Mouse (Mus musculus) forelimb bud, embryonic 11.5 days (tissue): ENCODE results near the gene Atp9a.
"Not testable (repeated sequence)": the region's sequence is repeated elsewhere in the genome, so short reads cannot be mapped to it uniquely, and the experiment has no call there.

Source experiments
- DNase-seq: peaks from one replicate; pipeline ENCODE4 v3.0.0-alpha.2; 2012; ENCODE audit warnings: low read depth, low spot score

Gene Atp9a

DNA sequence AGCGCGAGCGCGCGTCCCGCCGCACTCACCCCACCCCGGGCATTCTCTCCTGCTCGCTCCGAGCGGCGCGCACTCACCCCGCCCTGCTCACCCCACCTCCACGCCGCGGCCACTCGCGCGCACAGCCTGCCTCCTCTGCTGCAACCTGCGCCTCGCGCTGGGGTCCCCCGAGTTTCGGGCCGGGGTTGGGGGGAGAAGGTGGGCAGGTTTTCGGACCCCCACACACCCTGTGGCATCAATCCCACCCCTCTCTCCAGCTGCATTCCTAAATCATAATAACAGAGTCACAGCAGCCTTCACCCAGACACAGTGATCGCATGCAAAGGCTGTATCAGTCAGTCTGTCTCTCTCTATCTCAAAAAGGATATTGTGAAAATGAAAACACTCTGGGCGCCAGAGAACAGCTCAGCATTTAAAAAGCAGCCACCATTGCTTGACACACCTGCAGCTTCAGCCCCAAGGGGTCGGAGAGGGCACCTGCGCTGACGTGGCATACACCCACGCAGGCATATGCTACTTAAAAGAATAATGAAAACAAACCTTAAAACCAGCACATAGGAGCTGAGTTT lies at the start of gene Atp9a:
Gene Atp9a, minus strand, starts transcription at position 351 of the 569 bp plus-strand sequence.
- DNase-seq, result no peak

DNA sequence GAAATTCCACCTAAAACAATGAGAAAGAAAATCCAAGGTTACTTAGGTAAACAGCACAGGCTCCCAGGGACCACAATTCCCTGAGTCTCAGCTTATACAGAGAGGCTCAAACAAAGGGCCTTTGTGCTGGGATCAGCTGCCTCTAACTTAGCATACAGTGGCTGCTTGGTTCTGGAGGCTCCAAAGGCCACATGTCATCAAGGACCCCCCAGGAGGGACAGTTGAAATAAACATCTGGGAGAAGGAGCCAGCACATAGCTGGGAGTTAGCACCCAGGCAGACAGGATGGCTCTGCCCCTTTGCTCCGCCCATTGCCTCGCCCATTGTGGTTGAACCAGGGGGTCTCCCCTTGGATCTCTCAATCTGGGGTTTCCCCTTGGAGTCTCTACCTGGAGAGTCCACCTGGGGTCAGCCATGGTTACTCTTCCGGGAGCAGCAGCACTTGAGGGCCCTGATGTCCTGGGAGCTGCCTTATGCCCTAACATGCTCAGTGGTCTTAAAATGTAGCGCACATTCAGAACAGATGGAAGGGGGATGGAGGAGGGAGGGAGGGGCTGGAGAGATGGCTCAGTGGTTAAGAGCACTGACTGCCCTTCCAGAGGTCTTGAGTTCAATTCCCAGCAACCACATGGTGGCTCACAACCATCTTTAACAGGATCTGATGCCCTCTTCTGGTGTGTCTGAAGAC lies 49.0 kb upstream of the Atp9a start:
- peak; percentile 57 for DNase-seq

DNA sequence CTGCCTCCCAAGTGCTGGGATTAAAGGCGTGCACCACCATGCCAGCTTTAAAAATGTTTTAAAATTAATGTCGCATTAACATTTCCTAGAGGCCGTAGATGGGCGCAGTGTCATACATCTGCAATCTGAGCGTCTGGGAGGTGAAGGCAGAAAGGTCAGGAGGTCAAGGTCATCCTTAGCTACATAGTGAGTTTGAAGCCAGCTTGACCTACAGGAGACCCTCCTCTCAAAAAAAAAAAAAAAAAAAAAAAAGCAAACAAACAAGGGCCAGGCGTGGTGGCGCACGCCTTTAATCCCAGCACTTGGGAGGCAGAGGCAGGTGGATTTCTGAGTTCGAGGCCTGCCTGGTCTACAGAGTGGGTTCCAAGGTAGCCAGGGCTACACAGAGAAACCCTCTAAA lies 44.0 kb upstream of the Atp9a start:
- no peak for DNase-seq

DNA sequence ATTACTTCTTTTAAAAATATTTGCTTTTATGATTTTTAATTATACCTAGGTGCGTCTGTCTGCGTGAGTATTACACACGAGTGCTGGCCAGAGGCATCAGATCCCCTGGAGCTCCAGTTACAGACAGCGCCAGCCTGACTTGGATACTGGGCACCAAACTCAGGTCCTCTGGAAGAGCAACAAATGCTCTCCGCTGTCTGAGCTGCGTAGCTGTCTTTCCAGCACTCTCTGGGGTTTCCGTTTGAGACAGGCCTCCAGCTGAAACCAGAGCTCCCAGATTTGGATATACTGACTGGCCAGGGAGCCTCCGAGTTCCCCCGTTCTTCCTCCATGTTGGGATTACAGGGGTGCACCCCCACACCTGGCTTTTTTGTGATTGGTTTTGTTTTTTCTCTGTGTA lies 38.4 kb upstream of the Atp9a start:
- no peak for DNase-seq

DNA sequence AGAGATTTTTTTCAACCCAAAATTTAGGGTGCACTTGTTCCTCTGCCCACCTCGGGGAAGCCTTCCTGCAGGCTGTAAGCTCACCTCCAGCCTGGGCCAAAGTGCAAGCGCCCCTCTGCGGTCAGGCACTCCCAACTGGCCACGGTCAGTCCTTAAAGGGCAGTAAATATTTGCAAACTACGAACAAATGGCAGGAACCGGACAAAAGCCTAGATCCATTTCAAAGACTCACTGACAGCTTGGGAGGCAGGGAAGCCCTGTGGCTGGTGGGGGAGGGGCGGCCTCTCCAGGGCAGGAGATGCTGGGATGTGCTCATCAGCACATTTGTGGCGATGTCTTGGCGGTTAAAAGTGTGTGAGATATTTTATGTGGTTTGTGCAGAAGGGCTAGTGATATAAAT lies 37.8 kb upstream of the Atp9a start:
- no peak for DNase-seq

GRCm38 (mm10) chr2:168777481-168777880 lies 35.3 kb upstream of the Atp9a start:
- DNase-seq, result no peak

- no peak for DNase-seq
Measured at GRCm38 (mm10) chr2:168776238-168776637, 34.0 kb upstream of the Atp9a start.

GRCm38 (mm10) chr2:168769259-168769658 lies 27.1 kb upstream of the Atp9a start:
- DNase-seq, result no peak

DNA sequence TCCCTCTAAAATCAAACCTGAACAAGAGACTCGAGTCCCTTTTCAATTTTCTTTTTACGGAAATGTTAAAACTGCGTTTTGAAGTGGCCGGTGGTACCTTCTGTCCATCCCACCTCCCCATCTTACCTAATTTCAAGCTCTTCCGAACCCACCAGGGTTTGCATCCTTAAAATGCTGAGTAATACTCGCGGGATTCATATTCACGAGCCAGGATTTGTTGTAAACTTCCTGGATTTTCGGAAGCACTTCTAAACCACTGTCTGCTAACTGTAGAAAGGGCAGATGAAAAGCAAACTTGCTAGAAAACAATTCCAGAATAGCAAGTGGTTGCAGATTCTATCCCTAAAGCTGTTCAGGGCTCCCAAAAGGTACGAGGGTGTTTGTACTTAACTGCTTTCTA lies 25.4 kb upstream of the Atp9a start, which contains the start of gene Sall4:
Gene Sall4, minus strand, starts transcription at position 362 of the 400 bp plus-strand sequence.
- no peak for DNase-seq

DNA sequence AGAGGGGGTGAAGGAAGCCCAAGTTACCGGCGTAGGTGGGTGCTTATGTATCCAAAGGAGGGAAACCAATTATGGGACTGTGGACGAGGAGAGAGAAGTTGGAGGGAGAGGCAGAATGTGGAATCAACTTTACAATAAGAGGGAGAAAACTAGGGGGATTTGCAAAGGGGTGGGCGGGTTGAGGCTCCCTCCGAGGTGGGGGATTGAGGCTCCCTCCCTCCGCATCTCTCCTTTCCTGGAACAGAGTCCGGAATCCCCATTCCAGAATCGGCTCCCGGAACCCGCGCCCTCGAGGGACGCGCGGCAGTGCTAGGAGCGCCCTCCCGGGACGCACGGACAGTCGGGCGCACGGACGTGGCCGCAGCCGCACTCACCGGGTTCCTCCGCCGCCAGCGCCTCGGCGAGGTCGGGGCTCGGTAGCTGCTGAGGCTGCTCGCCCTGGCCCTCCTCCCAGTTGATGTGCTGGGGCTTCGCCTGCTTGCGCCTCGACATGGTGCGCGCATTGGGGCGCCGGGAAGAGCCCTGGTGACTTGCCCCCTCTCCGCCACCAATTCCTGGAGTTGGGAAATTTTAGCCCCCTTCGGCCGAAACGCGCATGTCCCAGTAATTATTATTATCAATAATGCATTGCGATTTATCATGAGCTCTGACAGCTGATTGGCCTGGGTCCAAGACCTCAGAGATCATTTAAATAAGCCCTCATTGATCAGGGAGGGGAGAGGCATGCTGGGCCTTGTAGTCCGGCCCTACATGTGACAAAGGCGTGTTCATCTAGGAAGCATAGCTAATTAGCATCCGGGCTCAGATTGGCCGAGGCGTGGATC lies 24.5 kb upstream of the Atp9a start:
- peak; percentile 84 for DNase-seq

DNA sequence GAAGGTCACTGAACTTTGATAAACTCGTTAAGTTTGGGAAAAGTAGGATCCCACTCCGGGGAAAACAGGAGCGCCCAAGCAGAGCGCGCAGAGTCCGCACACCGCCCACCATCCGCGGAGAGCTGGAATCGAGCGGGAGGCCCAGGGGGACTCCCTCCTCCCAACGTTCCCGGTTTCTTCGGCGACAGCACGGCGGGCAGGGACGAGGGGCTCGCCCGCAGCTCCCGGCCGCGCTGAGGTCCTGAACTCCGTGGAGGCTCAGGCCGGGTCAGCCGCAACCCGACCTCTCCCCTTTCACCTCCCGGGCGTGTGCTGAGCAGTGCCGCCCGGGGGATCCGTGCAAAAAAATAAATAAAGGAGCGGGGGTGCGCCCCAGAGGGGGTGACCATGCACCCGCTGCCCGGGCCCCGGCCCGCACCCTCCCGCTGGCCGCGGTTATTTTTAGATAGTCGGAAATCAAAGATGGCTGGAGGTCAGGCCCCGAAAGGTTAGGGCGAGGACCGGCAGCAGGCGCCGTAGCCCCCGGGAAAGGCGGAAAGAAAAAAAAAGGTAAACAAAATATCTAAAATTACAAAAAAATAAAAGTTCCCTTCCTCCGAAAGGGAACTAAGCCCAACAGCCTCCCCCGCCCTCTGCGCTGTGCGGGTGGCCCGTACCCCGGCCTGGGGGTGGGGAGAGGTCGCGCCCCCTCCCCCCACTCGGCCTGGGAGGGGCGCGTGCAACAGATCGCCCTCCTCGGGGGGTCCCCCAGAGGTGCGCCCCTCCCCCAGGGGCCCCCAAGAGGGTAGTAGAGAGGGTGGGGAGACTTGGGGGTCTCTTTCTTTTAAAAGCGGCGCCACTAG lies 23.7 kb upstream of the Atp9a start:
- DNase-seq, result no peak

GRCm38 (mm10) chr2:168765065-168765681 lies 23.0 kb upstream of the Atp9a start:
- DNase-seq, result peak; percentile 76

GRCm38 (mm10) chr2:168764460-168764867 lies 22.3 kb upstream of the Atp9a start:
- no peak for DNase-seq

DNA sequence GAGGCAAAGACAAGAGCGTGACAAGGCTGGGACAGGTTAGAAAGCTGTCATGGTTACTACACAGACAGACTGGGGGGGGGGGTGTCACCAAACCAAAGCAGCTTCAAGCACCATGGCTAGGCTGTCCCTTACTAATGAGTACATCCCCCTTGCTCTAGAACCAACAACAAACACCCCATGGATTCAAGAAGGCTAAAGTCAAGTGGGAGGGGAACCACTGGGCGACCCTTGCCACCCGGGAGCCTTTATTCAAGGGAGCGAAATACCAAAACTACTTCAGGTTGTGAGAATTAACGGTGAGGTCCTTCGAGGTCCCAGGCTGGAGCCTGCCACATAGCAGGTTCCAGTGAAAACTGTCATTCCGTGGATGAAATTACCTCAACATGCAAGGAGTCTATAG lies 21.6 kb upstream of the Atp9a start:
- DNase-seq, result no peak

DNA sequence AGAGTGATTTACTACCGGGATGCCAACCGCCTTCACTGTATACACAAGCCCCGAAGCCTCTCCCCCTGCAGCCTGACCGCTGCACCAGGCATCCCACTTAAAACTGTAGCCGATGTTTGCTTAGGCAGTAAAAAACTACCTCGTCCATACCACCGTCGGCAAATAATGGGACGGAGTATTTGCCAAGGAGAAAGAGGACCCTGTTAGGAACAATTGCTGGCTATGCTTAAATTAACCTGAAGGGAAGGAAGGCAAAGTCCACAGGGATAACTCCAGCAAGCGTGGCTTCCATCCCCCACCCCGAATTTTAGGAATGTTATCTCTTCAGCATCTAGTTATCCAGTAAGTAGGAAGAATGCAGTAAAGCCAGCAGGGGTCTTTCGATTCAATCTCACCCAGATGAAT lies 20.2 kb upstream of the Atp9a start:
- DNase-seq, result no peak

GRCm38 (mm10) chr2:168761954-168762353 lies 19.7 kb upstream of the Atp9a start:
- DNase-seq, result no peak

DNA sequence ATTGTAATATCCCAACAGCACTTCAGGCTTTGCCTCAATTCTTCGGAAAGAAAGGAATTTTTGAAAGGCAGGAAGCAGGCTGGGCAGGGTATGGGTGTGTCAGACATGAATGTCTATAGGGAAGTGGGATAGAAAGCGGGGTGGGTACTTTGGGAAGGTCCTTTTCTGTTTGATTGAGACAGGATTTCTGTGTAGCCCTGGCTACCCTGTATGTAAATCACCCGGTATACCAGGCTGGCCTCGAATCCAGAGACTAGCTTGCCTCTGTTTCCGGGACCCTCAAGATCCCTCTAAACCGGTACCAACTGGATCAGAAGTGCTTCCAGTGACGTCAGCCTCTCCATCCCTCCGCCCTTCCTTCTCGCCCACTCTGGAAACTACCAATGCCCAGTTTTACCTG lies 18.9 kb upstream of the Atp9a start:
- no peak for DNase-seq

DNA sequence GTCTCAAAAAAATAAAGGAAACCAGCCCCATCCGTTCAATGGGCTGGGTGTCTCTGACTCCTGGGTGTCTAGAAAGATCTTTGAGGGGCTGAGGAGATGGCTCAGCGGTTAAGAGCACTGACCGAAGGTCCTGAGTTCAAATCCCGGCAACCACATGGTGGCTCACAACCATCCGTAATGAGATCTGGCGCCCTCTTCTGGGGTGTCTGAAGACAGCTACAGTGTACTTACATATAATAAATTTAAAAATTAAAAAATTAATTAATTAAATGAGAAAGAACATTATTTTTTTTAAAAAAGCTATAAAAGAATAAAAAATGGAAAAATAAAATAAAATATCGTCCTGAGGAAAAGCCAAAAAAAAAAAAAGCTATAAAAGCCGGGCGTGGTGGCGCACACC lies 2.2 kb upstream of the Atp9a start:
- DNase-seq, result not testable (repeated sequence)

- DNase-seq, result peak; percentile 70
Measured at GRCm38 (mm10) chr2:168742649-168743048, 440 bp upstream of the Atp9a start.

- peak; percentile 67 for DNase-seq
Measured at GRCm38 (mm10) chr2:168741273-168742058, 743 bp downstream of the Atp9a start.
